Mouse (Mus musculus): ENCODE data around the gene Cd80.

The Cd80 gene

DNA sequence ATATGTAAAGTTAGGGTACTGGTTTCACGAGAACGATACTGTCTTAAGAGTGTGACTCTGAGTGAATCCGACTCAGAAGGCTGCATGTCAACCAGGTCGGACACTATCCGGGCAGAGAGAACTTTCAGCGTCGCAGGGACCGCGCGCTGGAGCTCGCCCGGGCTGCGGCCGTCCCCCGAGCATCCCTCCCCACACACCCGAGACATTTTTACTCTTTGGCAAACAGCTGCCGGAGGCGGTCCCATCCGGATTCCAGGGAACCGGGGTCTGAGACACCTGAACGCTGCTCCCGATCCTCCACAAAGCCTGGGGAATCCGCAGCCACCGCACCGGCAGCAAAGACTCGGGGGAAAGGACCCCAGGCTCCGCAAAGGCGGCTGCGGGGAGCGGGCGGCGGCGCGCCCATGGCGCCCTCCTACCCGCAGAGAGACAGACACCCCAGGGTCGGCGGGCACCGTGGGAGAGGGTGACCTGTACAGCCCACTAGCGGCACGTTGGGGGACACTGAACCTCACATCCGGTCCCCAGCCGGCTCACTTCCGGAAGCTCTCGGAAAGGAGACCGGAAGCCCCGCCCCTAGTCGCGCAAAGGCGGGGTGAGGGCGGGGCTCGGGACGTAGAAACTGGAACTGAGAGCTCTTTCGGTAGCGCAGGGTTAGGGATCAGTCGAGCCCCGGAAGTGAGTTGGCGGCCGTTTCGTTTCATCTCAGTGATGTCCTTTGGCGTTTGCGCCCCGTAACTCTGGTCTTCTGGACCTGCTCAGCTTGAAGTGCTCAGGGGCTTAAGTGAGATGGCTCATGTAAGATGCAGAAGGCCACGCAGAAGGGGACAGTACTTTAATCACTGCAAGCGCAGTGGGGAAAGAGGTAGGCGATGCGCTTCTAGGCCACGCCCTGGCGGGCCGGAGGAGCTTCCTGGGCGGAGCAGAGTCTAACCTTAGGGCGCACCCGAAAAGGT is 67.0 kb downstream of the Cd80 start, which contains the start of gene Timmdc1:
Timmdc1 (minus strand) TSS at position 535 of the 956 bp plus-strand sequence.
- peak; percentile 96 to 97 for DNase-seq (ENCODE audit: low spot score in 2 of 2)

DNA sequence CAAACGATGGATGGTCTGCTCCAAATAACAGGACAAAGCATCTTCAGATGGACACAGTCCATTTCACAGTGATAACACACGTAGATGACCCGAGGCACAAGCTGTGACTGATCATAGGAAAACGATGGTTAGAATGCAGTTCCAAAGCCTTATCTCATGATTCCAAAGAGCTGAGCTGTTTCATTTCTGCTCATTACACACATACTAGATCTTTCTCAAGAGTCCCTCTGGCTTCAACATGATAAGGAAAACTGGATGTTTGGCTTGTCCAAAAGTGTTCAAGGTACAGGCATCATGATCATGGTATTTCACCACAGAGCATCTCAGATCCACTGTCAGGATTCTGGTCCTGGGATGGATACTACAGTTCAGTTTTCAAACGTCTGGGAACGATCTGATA is 70.9 kb downstream of the Cd80 start:
- no peak for DNase-seq (ENCODE audit: low spot score in 2 of 2)

DNA sequence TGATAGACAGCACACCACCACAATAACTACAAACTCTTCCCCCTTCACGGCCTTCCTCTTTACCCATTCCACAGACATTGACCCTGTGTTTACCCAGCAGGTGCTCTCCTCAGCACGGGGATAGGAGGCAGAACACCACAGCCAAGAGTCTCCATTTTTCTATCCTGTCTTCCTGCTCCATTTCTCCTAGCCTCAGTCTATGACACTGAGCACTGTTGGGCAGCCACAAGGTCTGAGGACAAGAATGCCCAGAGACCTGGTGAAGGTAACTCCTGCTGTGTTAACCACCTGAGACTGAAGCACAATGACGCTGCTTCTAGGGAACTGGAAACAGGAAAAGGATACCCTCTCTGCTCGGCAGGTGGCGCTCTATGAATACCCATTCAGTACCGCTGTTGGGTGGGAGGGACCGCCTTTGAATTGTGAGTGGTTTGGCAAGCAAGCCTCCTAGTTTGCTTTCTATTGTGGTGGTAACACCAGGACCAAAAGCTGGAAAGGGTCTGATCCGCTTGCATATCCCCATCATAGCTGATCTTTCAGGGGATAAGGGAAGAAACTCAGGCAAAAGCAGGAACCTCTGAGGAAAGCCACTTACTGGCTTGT is 81.3 kb downstream of the Cd80 start:
- DNase-seq (ENCODE audit: low spot score in 2 of 2), result peak; percentile 62 to 75

DNA sequence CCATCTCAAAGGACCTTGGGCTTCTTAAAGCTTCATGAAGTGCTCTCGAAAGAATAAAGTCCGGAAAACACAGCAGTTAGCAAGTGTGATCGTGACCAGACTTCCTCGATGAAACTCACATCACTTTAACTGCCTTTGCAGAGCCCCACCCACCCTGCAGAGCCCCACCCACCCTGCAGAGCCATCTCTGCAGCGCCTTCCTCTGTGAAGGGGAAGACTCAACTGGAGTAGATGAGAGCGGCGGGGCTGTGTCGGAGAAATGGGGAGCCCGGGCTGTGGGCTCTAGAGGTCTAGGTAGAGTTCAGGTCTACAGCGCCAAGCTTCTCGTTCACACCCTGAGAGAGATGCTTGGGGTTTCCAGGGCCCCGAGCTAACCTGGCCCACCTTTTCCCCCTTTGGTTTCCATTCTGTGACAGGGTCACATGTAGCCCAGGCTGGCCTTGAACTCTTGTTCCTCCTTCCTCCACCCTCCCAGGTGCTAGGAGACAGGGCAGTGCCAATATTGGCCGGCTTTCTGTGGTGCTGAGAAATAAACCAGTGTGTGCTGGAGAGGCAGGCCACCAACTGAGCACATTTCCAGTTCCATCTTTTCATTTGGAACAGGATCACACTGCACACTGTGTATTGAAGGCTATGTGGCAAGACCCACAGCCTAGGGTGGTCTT is 83.5 kb downstream of the Cd80 start:
- no peak for DNase-seq (ENCODE audit: low spot score in 2 of 2)
